Mouse (Mus musculus) hindbrain, embryonic 11.5 days (tissue): ENCODE data around the gene Vmn2r13. TPM values are rescaled to one million over a fixed set of nuclear protein-coding genes. Genes with fewer than 3 reads are reported as not detected.

Source experiments
- polyA plus RNA-seq: library from polyadenylated mRNA; unstranded; fragments of >200 nt; fragmentation: Nextera tagmentation; extraction: Ambion mirVana; gene quantifications from 2 replicates; pipeline ENCODE4 v1.2.1, GENCODE M21; 2014

Vmn2r13 gene
- polyA plus RNA-seq, 1 experiment from 2014 or later, result not detected

Other genes with a start within 250 kb of the Vmn2r13 start
- gene Vmn2r10, start 185.7 kb downstream of the Vmn2r13 start, polyA plus RNA-seq, result not detected in 2 replicates
- gene Vmn2r11, start 132.6 kb downstream of the Vmn2r13 start, polyA plus RNA-seq, result not detected in 2 replicates
- not detected in 2 replicates for gene Vmn2r12, start 94.2 kb downstream of the Vmn2r13 start, polyA plus RNA-seq
- gene Vmn2r14, start 32.5 kb upstream of the Vmn2r13 start, polyA plus RNA-seq, result not detected in 2 replicates
- gene Vmn2r15, start 105.4 kb upstream of the Vmn2r13 start, polyA plus RNA-seq, result not detected in 2 replicates
- gene Vmn2r16, start 138.0 kb upstream of the Vmn2r13 start, polyA plus RNA-seq, result not detected in 2 replicates
- gene Vmn2r17, start 227.5 kb upstream of the Vmn2r13 start, polyA plus RNA-seq, result not detected in 2 replicates